Mouse (Mus musculus) thymus, adult 2 months (tissue): ENCODE results near the gene Wars2.

Experiments
- CTCF ChIP-seq: fragments of 200-500 bp; IDR thresholded peaks from 2 replicates; pipeline ENCODE4 v1.5.1; 2012; ENCODE audit warnings: mild to moderate bottlenecking, control low read depth, low read length, moderate library complexity, borderline replicate concordance; ENCODE audit not compliant: control insufficient read depth, poor library complexity, insufficient read depth; ENCODE audit errors: extremely low read depth
- POLR2A ChIP-seq: fragments of 200-500 bp; IDR thresholded peaks from 2 replicates; pipeline ENCODE4 v1.6.1; 2012; ENCODE audit warnings: mild to moderate bottlenecking, low read length, control low read depth, moderate library complexity; ENCODE audit not compliant: control insufficient read depth, poor library complexity, insufficient read depth; ENCODE audit errors: extremely low read depth

DNA sequence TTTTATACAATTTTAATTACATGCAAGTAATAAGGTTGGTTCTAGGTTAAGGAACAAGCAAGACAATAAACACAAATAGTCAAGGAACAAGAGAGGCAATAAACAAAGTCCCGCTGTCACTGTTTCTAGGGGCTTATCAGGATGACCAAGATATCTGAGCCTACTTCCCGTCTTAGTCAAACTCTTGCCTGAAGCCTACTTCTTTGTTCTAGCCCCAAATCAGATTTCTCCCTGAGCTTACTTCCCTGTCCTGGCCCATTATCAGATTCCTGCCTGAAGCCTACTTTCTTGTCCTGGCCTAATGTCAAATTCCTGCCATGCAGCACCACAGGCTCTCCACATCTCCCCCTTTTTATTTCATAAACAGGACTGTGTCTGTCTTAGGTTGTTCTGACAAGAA is 19.9 kb upstream of the Wars2 start:
- TF ChIP-seq CTCF = no peak
- no peak for TF ChIP-seq POLR2A
